Mouse (Mus musculus): Measurements from ENCODE around the gene Ppp1r13l. TPM values are rescaled to one million over a fixed set of nuclear protein-coding genes. Genes with fewer than 3 reads are reported as not detected.

Gene Ppp1r13l
- polyA plus RNA-seq, 1 experiment from 2014 or later = 10.3 TPM

- ATAC-seq (ENCODE audit: low FRiP score, low TSS enrichment) (no peak), DNase-seq (ENCODE audit: low spot score) (no peak)
- no peak for TF ChIP-seq CTCF (IDR thresholded peaks at IDR 0.05; ENCODE audit: low read depth)
- no peak for TF ChIP-seq EP300 (optimal IDR thresholded peaks at IDR 0.05)
- 80% methylated on average over 9 of the region's 9 CpGs for WGBS
- Histone ChIP-seq H3K9me3 (ENCODE audit: control insufficient read depth, low read length) (no peaks in the 10 kb centered on the region), H3K9ac (ENCODE audit: low read length) (no peak overlapping the region), H3K27me3 (ENCODE audit: control insufficient read depth, insufficient read depth, low read length) (no peaks in the 10 kb centered on the region; the same call in 1 of the 2 replicates), H3K4me2 (replicated peaks; ENCODE audit: low read depth) (no peak overlapping the region), H3K36me3 (ENCODE audit: control insufficient read depth, insufficient read depth, low read length) (no peaks in the 10 kb centered on the region), H3K4me1 (replicated peaks; ENCODE audit: control insufficient read depth, insufficient read depth) (no peaks in the 10 kb centered on the region), H3K4me3 (ENCODE audit: low read depth, low read length) (no peak overlapping the region), H3K27ac (replicated peaks) (no peak overlapping the region)
Observed at GRCm38 (mm10) chr7:19402535-19403112, 43.1 kb downstream of the Ppp1r13l start.

GRCm38 (mm10) chr7:19403731-19404296 is 44.3 kb downstream of the Ppp1r13l start, which contains the start of gene Klc3:
Klc3 (minus strand) TSS chr7:19404104.
- H3K4me3 ChIP-seq (ENCODE audit: low read depth, low read length) = peak within 1 kb of the TSS; percentile 53
- H3K4me1 ChIP-seq (replicated peaks; ENCODE audit: control insufficient read depth, insufficient read depth) = no peaks in the 10 kb centered on the region
- H3K27me3 ChIP-seq (ENCODE audit: control insufficient read depth, insufficient read depth, low read length) = no peaks in the 10 kb centered on the region; the same call in 1 of the 2 replicates
- DNase-seq (ENCODE audit: low spot score) = peak; percentile 92
- no peaks in the 10 kb centered on the region for H3K9me3 ChIP-seq (ENCODE audit: control insufficient read depth, low read length)
- WGBS = under 1% methylated on average over 56 of the region's 62 CpGs
- no peak within 1 kb of the TSS for H3K27ac ChIP-seq (replicated peaks)
- H3K36me3 ChIP-seq (ENCODE audit: control insufficient read depth, insufficient read depth, low read length) = no peaks in the 10 kb centered on the region
- peak; percentile 84 for ATAC-seq (ENCODE audit: low FRiP score, low TSS enrichment)
- H3K4me2 ChIP-seq (replicated peaks; ENCODE audit: low read depth) = peak within 1 kb of the TSS; percentile 95
- H3K9ac ChIP-seq (ENCODE audit: low read length) = peak within 1 kb of the TSS; percentile 62
- TF ChIP-seq CTCF (IDR thresholded peaks at IDR 0.05; ENCODE audit: low read depth) (no peak), EP300 (optimal IDR thresholded peaks at IDR 0.05) (no peak)

GRCm38 (mm10) chr7:19404476-19404875 is 44.9 kb downstream of the Ppp1r13l start, which contains the start of gene Ckm:
Ckm (plus strand) TSS chr7:19404776.
- H3K36me3 ChIP-seq (ENCODE audit: control insufficient read depth, insufficient read depth, low read length) = no peaks in the 10 kb centered on the region
- peak within 1 kb of the TSS; percentile 95 for H3K4me2 ChIP-seq (replicated peaks; ENCODE audit: low read depth)
- H3K9ac ChIP-seq (ENCODE audit: low read length) = peak within 1 kb of the TSS; percentile 62
- H3K27ac ChIP-seq (replicated peaks) = no peak within 1 kb of the TSS
- TF ChIP-seq CTCF (IDR thresholded peaks at IDR 0.05; ENCODE audit: low read depth) (no peak), EP300 (optimal IDR thresholded peaks at IDR 0.05) (no peak)
- H3K27me3 ChIP-seq (ENCODE audit: control insufficient read depth, insufficient read depth, low read length) = no peaks in the 10 kb centered on the region; the same call in 1 of the 2 replicates
- H3K4me1 ChIP-seq (replicated peaks; ENCODE audit: control insufficient read depth, insufficient read depth) = no peaks in the 10 kb centered on the region
- no peaks in the 10 kb centered on the region for H3K9me3 ChIP-seq (ENCODE audit: control insufficient read depth, low read length)
- DNase-seq (ENCODE audit: low spot score) = no peak
- peak within 1 kb of the TSS; percentile 53 for H3K4me3 ChIP-seq (ENCODE audit: low read depth, low read length)
- no peak for ATAC-seq (ENCODE audit: low FRiP score, low TSS enrichment)
- WGBS = 47% methylated on average over 7 of the region's 7 CpGs

GRCm38 (mm10) chr7:19405417-19405816 is 45.9 kb downstream of the Ppp1r13l start:
- DNase-seq (ENCODE audit: low spot score) = peak; percentile 87
- 3% methylated on average over 19 of the region's 19 CpGs for WGBS
- H3K4me2 ChIP-seq (replicated peaks; ENCODE audit: low read depth) = peak overlapping the region; percentile 23; the same call in 1 of the 2 replicates
- no peak overlapping the region for H3K27ac ChIP-seq (replicated peaks)
- H3K9ac ChIP-seq (ENCODE audit: low read length) = no peak overlapping the region
- peak; percentile 43 for ATAC-seq (ENCODE audit: low FRiP score, low TSS enrichment)
- H3K36me3 ChIP-seq (ENCODE audit: control insufficient read depth, insufficient read depth, low read length) = no peaks in the 10 kb centered on the region
- H3K4me1 ChIP-seq (replicated peaks; ENCODE audit: control insufficient read depth, insufficient read depth) = no peaks in the 10 kb centered on the region
- TF ChIP-seq EP300 (optimal IDR thresholded peaks at IDR 0.05) = no peak
- TF ChIP-seq CTCF (IDR thresholded peaks at IDR 0.05; ENCODE audit: low read depth) = peak; percentile 97
- H3K9me3 ChIP-seq (ENCODE audit: control insufficient read depth, low read length) = no peaks in the 10 kb centered on the region
- no peak overlapping the region for H3K4me3 ChIP-seq (ENCODE audit: low read depth, low read length)
- H3K27me3 ChIP-seq (ENCODE audit: control insufficient read depth, insufficient read depth, low read length) = no peaks in the 10 kb centered on the region; the same call in 1 of the 2 replicates

- 62% methylated on average over 6 of the region's 6 CpGs for WGBS
- H3K27me3 ChIP-seq (ENCODE audit: control insufficient read depth, insufficient read depth, low read length) = no peaks in the 10 kb centered on the region; the same call in 1 of the 2 replicates
- H3K27ac ChIP-seq (replicated peaks) = no peak overlapping the region
- TF ChIP-seq CTCF (IDR thresholded peaks at IDR 0.05; ENCODE audit: low read depth) (no peak), EP300 (optimal IDR thresholded peaks at IDR 0.05) (no peak)
- H3K36me3 ChIP-seq (ENCODE audit: control insufficient read depth, insufficient read depth, low read length) = no peaks in the 10 kb centered on the region
- no peak overlapping the region for H3K4me3 ChIP-seq (ENCODE audit: low read depth, low read length)
- ATAC-seq (ENCODE audit: low FRiP score, low TSS enrichment) = no peak; the same call in 1 of the 2 replicates
- no peaks in the 10 kb centered on the region for H3K4me1 ChIP-seq (replicated peaks; ENCODE audit: control insufficient read depth, insufficient read depth)
- H3K4me2 ChIP-seq (replicated peaks; ENCODE audit: low read depth) = no peak overlapping the region
- no peaks in the 10 kb centered on the region for H3K9me3 ChIP-seq (ENCODE audit: control insufficient read depth, low read length)
- DNase-seq (ENCODE audit: low spot score) = no peak
- no peak overlapping the region for H3K9ac ChIP-seq (ENCODE audit: low read length)
Observed at GRCm38 (mm10) chr7:19409753-19410152, 50.2 kb downstream of the Ppp1r13l start.
